Mouse (Mus musculus) kidney, postnatal 36 days (tissue): ENCODE measurements at regions not wholly inside any gene's neighbourhood (a gene's known extent, or its start where the extent isn't known, plus 50 kb on each side); places are given as distances from the start of the nearest gene placed in this dataset.
"Not testable (repeated sequence)": the region's sequence is repeated elsewhere in the genome, so short reads cannot be mapped to it uniquely, and the experiment has no call there.

ENCODE experiments used
- DNase-seq, 2 experiments: peaks; one replicate each; pipeline ENCODE4 v3.0.0; 2021 to 2022; ENCODE audit warnings: mixed read lengths in 2 of 2

GRCm38 (mm10) chr12:92883091-92883490 lies 1034.1 kb upstream of the Sel1l start:
- DNase-seq: not testable (repeated sequence)

GRCm38 (mm10) chr12:92882540-92882939 lies 1033.6 kb upstream of the Sel1l start:
- not testable (repeated sequence) for DNase-seq

DNA sequence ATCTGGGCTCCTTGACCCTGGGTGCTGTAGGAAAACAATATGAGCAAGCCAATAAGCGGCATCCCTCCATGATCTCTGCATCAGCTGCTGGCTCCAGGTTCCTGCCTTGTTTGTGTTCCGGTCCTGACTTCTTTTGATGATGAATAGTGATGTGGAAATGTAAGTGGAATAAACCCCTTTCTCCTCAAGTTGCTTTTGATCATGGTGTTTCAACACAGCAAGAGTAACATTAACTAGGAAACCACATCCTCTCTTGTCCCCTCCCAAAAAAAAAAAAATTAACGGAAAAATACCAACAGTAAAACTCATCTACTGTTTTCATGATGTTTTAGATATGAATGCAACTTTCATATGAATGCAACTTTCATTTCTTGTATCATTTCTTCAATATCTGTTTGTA lies 1024.6 kb upstream of the Sel1l start:
- no peak for DNase-seq

DNA sequence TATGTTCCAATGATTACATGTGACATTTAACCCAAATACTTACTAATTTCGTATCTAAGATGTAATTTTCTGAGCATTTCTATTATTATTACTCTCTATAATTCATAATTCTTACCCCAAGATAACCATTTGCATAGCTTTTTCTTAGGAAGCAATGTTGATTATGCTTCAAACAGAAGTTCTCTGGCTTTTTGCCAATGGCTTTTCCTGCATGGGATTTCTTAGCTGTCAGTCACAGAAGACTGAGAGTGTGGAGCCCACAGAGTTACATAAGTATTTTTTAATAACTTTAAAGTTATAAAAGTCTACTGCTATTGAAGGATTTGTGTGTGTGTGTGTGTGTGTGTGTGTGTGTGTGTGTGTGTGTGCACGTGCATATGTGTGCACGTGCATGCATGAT lies 1020.4 kb upstream of the Sel1l start:
- DNase-seq: no peak

DNA sequence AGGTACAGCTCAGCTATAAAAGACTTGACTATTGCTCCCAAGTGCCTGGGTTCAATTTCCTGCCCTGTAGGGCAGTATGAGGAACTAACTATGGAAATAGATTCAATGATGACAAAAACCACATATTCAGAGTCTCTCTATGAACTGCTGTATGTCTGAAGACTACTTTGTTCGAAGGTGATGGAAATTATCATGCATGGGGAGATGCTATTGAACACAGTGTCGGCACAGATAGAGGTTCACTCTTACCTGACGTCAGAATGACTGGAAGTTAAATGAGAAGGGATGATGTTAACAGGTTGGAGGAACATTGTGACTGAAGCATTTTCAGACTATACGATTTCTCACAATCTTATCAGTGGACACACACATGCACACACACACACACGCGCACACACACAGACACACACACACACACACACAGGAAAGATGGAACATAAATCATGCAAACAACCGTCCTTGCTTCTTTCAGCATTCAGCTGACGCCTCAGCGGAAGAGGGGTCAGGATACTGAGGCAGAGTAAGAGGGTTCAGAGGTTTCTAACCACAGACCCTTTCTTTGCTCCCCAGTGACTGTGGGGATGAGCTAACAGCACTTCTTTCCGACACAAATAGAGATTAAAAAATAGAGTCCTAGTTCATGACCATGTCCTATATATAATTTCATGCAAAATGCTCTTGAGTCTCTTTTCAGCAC lies 974.3 kb upstream of the Sel1l start:
- no peak for DNase-seq

- DNase-seq: no peak
Measured at GRCm38 (mm10) chr12:92818610-92819009, 969.7 kb upstream of the Sel1l start.

DNA sequence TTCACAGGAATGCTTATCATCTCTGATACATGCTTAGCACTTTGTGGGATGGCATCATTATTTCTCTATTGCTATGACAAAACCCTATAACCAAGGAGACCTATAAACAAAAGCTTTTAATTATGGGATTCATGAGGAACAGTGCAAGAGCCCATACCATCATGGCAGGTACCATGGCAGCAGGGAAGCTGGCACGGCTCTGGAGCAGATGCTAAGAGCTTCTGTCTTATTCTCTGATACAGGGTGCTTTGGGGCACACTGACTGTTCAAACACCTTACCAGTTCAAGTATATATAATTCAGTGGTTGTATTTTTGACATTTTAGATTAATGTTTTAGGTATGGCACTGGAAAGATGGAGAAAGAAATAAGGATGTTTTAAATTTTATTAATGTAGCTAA lies 952.2 kb upstream of the Sel1l start:
- no peak for DNase-seq

- DNase-seq: no peak
Measured at GRCm38 (mm10) chr12:92783362-92783761, 934.4 kb upstream of the Sel1l start.

- DNase-seq: no peak
Measured at GRCm38 (mm10) chr12:92779695-92780292, 930.8 kb upstream of the Sel1l start.

DNA sequence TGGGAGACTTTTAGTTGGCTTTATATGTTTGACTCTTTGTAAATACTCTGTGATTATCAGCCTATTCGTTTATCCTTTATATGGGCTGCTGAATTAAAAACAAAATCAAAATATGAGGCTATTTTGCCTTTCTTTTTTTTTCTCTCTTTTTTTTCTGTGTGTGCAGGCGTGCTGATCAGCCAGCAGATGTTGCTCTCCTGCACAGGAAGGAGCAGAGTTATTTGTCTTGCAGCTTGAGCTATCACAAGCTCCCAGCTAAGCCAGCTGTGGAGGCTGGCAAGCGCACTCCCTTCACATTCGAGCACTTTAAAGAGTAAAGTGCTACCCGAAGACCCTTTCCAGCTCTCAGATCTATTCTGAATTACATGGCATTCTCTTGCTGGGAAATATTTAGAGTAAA lies 926.7 kb upstream of the Sel1l start:
- no peak for DNase-seq

DNA sequence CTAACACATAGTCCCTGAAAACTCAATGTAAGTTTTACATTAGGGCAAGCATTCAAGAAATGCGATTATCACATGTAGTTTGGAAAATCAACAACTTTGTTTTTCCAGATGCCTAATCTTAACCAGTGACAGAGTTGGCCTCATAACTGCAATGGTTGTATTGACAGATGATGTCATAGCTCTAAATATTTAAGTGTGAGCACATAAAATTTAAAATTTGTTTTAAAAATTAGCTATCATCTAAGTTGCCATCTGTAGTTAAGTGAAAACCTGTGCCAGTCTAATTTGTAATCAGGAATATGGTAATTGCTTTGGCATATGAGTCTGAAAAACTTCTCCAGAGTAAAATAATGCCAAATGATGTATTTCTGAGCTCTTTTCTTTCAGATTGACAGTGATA lies 899.6 kb upstream of the Sel1l start:
- no peak for DNase-seq

- DNase-seq: no peak
Measured at GRCm38 (mm10) chr12:92740818-92741217, 891.9 kb upstream of the Sel1l start.

GRCm38 (mm10) chr12:92739196-92739595 lies 890.2 kb upstream of the Sel1l start:
- no peak for DNase-seq

- no peak for DNase-seq
Measured at GRCm38 (mm10) chr12:92737623-92738370, 888.8 kb upstream of the Sel1l start.

GRCm38 (mm10) chr12:92723022-92723421 lies 874.1 kb upstream of the Sel1l start:
- no peak for DNase-seq

DNA sequence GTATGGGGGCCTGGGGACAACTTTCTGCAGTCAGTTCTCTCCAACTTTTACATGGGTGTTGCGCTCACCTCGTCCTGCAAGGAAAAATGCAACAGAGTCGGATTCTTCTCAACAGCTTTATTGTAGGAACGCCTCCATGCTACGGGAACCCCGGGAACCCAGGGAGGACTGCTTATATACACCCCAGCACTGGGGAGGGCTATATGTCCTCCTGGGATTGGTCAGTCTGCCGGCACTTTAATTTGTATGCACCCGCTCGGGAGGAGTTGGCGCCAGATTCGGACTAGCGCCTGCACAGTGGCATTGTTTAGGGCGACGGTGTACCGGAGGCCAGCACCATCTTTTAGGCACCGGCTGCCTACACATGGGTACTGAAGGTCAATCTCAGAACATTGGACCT lies 864.5 kb upstream of the Sel1l start:
- DNase-seq: no peak

GRCm38 (mm10) chr12:92708466-92708865 lies 859.5 kb upstream of the Sel1l start:
- DNase-seq: no peak

GRCm38 (mm10) chr12:92703731-92704130 lies 854.8 kb upstream of the Sel1l start:
- DNase-seq: no peak

GRCm38 (mm10) chr12:92692956-92693355 lies 844.0 kb upstream of the Sel1l start:
- DNase-seq: no peak

DNA sequence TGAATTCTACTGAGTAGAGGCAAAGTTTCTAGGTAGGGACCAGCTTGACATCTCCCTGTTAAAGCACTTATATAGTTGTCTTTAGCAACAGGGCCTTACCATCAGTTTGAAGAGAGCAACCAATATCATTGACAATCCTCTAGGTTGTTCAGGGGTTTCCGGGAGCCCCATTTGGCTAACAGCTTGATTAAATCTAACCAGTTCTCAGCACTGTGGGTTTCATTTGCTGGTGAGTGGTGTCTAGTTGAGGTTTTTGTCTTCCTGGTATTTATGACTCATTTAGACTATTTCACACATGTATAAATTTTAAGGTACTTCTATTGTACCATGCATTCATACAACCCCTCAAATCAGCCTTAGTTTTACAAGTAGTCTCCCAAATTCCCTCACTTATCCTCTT lies 823.4 kb upstream of the Sel1l start:
- DNase-seq: no peak

DNA sequence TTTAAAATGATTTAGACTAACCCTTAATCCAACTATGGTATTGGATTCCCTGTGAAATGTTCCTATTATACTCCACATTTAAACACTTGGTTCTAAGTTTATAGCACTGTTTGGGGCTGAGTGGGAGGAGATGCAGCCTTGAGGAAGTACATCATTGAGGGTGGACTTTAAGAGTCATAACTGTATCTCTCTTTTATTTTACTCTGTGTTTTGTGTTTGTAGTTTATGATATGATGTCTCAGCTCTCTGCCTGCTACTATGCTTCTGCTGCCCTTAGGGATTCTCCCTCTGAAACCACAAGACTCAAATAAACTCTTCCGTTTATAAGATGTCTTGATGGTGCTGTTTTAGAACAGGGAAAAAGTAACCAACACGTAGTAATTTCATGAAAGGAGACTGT lies 797.7 kb upstream of the Sel1l start:
- DNase-seq: no peak

DNA sequence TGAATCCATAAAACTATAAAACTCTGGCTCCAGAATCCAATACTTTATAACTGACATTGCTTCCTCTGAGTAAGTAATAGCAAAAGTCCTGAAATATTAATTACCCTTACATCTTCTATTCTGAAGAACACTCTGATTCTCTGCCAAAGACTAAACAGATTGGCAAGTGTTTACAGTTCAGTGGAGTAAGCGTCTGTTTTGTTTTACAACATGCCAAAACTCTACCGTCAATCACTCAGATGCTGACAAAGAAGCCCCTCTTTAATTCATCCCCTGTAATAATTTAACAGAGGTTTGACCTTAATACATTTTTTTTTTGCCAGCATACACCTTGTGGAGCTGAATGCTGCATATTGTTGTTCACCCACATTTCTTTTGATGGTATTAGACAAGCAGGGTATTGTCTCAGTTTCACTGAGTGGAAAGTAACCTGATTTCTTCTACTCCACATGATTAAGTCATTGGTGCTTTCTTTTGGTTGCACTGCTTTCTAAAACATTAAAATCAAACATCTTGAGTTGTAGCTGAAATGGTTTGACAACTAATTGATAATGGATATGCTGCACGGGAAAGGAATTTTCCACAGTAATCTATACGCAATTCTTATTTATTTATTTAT lies 796.2 kb upstream of the Sel1l start:
- DNase-seq: no peak

DNA sequence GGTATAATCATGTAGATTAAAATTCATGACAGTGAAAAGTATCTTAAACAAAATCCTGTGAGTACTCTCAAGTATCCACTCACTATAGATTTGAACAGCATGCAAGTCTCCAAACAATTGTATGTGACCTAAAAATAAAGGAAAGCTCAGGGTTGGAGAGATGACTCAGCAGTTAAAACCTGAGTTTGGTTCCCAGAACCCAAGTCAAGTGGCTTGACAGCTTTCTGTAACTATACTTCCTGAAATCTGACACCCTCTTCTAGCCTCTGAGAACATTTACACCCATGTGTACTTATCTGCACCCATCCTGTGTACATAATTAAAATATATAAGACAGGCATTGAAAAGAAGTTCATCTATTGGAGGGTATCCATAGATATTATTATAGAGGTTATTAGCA lies 770.2 kb upstream of the Sel1l start:
- DNase-seq: no peak

- DNase-seq: no peak
Measured at GRCm38 (mm10) chr12:92618519-92618918, 769.6 kb upstream of the Sel1l start.
